Mouse (Mus musculus) kidney, adult 2 months (tissue): ENCODE results near the gene Mgarp.

Experiments used
- CTCF ChIP-seq: fragments of 200-500 bp; conservative IDR thresholded peaks from 2 replicates; pipeline ENCODE4 v1.5.1; 2011; ENCODE audit warnings: low read depth, mild to moderate bottlenecking, control low read depth, low read length, moderate library complexity, mixed read lengths; ENCODE audit not compliant: insufficient read depth, insufficient read length
- POLR2A ChIP-seq: fragments of 200-500 bp; IDR thresholded peaks from one replicate; pipeline ENCODE4 v1.6.1; 2011; ENCODE audit warnings: low read depth, low read length, control low read depth

DNA sequence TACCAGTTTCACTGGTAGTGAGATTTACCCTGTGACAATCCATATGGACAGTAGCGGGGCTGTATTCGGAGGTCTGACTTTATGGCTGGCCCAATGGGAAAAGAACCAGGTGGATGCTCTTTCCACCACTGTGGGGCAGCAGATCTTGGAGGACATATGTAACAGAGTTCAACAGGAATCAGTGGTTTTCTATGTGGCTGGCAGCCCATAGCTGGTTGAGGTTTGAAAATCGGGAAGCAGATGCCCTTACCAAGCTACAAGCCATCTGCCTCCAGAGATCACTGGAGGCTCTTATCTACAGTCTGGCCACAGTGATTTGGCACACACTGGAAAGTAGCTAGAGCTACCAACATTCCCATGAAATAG is 31.0 kb downstream of the Mgarp start:
- TF ChIP-seq CTCF (no peak), POLR2A (no peak)
